Mouse (Mus musculus) hindbrain, embryonic 14.5 days (tissue): ENCODE measurements around the gene Fstl3. TPM values are rescaled to one million over a fixed set of nuclear protein-coding genes. Genes with fewer than 3 reads are reported as not detected.

Experiments used
- ATAC-seq: fragments of 200-750 bp; cut with Nextera tagmentation; 2 replicates; pipeline ENCODE4 v1.8.0; 2017; ENCODE audit warnings: moderate number of reproducible peaks, mild to moderate bottlenecking, moderate TSS enrichment, moderate library complexity; ENCODE audit not compliant: low FRiP score
- DNase-seq: peaks from one replicate; pipeline ENCODE4 v3.0.0-alpha.2; 2015; ENCODE audit warnings: low spot score
- H3K27ac ChIP-seq: fragments of 300-500 bp; sonication (generic); 2 replicates; pipeline ENCODE4 v1.5.1; 2014; ENCODE audit warnings: mild to moderate bottlenecking, moderate library complexity
- H3K27me3 ChIP-seq: fragments of 300-500 bp; sonication (generic); 2 replicates; pipeline ENCODE4 v1.6.1; 2014; ENCODE audit warnings: mild to moderate bottlenecking, low read length, mixed read lengths; ENCODE audit not compliant: control insufficient read depth, insufficient read depth
- H3K36me3 ChIP-seq: fragments of 300-500 bp; sonication (generic); replicated peaks from 2 replicates; pipeline ENCODE4 v1.6.1; 2014; ENCODE audit not compliant: control insufficient read depth, insufficient read depth
- H3K4me1 ChIP-seq: fragments of 300-500 bp; sonication (generic); replicated peaks from 2 replicates; pipeline ENCODE4 v1.6.1; 2014; ENCODE audit warnings: antibody characterized with exemption, low read length, mixed read lengths; ENCODE audit not compliant: control insufficient read depth, insufficient read depth
- H3K4me2 ChIP-seq: fragments of 300-500 bp; sonication (generic); replicated peaks from 2 replicates; pipeline ENCODE4 v1.6.1; 2014; ENCODE audit warnings: mild to moderate bottlenecking, moderate library complexity
- H3K4me3 ChIP-seq: fragments of 300-500 bp; sonication (generic); replicated peaks from 2 replicates; pipeline ENCODE4 v1.5.1; 2014; ENCODE audit warnings: mild to moderate bottlenecking, low read length
- H3K9ac ChIP-seq: fragments of 300-500 bp; sonication (generic); 2 replicates; pipeline ENCODE4 v1.6.1; 2014
- H3K9me3 ChIP-seq: fragments of 300-500 bp; sonication (generic); 2 replicates; pipeline ENCODE4 v1.6.1; 2016; ENCODE audit warnings: low read length; ENCODE audit not compliant: control insufficient read depth
- WGBS: fragments of 180-500 bp; shearing (Covaris S2); extraction: QIAGEN DNeasy Blood & Tissue Kit; methylation state at CpG from one replicate; pipeline ENCODE4 v1.1.7; 2014; 5-methylcytosine and 5-hydroxymethylcytosine counted together
- polyA plus RNA-seq: library from polyadenylated mRNA; unstranded; fragments of >200 nt; fragmentation: Nextera tagmentation; extraction: Ambion mirVana; gene quantifications from 2 replicates; pipeline ENCODE4 v1.2.1, GENCODE M21; 2014

Fstl3 gene
- polyA plus RNA-seq, 1 experiment from 2014 or later = 1.6 TPM

DNA sequence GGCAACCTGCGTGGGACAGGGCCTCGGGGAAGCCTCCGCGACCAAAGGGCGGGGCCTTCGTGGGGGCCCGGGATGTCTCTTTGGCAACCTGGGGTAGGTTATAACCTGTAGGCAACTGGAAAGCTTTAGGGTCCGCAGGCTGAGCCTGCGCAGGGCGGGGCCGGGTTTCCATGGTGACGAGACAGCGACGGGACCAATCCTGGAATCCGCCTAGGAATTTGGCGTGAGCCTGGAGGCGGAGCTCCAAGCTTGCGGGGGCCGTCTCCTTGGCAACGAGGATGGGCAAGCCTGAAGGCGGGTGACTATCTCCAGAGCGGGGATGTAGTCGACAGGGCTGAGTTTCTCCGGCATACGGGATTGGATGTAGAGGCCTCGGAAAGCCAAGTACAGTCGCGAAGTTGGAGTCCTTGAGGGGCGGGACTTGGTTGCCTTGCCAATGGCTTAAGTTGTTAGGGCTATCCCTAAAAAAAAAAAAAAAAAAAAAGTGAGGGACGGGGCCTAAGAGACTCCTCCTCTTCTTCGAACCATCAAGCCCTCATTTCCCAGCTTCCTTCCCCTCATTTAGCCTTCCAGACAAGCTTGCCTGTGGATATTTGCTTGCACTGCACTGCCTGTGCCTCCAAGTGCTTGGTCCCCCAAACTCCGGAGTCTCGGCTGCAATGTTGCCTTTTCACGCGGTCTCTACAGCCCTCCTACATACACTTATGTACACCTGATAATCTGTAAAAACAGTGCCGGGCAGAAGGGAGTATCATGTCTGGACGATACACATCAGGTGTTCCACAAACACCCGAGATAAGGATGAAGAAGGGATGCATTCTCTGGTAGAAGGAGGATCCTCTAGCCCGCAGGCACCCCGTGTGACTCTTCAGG lies 9.5 kb upstream of the Fstl3 start:
- Histone ChIP-seq H3K36me3 (no peaks in the 10 kb centered on the region; the same call in 1 of the 2 replicates), H3K27me3 (no peaks in the 10 kb centered on the region), H3K9ac (peak overlapping the region; percentile 87), H3K4me2 (peak overlapping the region; percentile 95), H3K4me1 (peaks cover 20% of the 10 kb centered on the region), H3K4me3 (peak overlapping the region; percentile 88), H3K9me3 (no peaks in the 10 kb centered on the region), H3K27ac (peak overlapping the region; percentile 90)
- 11% methylated on average over 39 of the region's 40 CpGs for WGBS
- peak; percentile 91 for DNase-seq
- ATAC-seq = peak; percentile 78

DNA sequence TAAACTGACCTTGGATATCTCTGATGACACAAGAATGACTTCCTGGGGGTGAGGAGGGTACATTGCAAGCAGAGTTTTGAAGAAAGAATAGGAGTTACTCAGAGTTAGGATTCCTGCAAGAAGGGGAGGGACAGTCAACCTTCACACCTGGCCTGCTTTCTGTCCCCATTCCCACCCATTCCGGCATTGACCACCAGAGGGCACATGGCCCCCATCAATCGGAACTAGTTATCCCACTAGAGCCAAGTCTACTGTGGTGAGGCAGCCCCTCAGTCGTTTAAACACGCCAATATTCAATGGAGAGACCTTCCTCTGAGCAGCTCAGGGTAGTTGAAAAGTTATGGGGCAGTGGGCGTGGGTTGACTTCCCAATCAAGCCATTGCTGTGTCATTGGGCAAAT lies 8.7 kb upstream of the Fstl3 start:
- no peaks in the 10 kb centered on the region for H3K36me3 ChIP-seq
- H3K4me2 ChIP-seq = peak overlapping the region; percentile 95; the same call in 1 of the 2 replicates
- H3K4me3 ChIP-seq = no peak overlapping the region
- no peak overlapping the region for H3K27ac ChIP-seq
- no peaks in the 10 kb centered on the region for H3K27me3 ChIP-seq
- DNase-seq (peak; percentile 81), ATAC-seq (0 out of 2 replicates have a peak, but pooled peaks have one; percentile 2)
- no peaks in the 10 kb centered on the region for H3K9me3 ChIP-seq
- no peak overlapping the region for H3K9ac ChIP-seq
- peaks cover 20% of the 10 kb centered on the region for H3K4me1 ChIP-seq
- 0% methylated on average over 5 of the region's 5 CpGs for WGBS

DNA sequence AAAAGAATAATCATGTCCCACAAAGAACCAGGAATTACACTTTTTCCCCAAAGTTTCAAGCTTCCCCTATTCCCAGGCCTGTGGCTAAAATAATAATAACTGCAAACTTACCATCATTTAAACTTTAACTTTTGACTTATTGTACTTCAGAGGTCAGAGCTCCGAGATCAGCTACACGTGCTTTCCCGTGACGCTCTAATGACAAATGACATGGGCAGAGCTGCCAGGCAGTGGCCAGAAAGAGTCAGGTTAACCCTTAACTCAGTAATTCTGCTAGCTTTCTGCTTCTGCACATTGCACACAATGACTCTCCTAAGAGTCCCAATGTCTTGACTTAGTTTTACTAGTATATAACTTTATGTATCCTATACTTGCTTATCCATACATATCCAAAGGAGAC lies 7.7 kb upstream of the Fstl3 start:
- Histone ChIP-seq H3K27me3 (no peaks in the 10 kb centered on the region), H3K27ac (no peak overlapping the region), H3K36me3 (no peaks in the 10 kb centered on the region), H3K9me3 (no peaks in the 10 kb centered on the region), H3K4me1 (peaks cover 20% of the 10 kb centered on the region), H3K9ac (no peak overlapping the region), H3K4me3 (no peak overlapping the region), H3K4me2 (no peak overlapping the region)
- no peak for ATAC-seq
- WGBS = 37% methylated on average over 4 of the region's 4 CpGs
- DNase-seq = no peak

DNA sequence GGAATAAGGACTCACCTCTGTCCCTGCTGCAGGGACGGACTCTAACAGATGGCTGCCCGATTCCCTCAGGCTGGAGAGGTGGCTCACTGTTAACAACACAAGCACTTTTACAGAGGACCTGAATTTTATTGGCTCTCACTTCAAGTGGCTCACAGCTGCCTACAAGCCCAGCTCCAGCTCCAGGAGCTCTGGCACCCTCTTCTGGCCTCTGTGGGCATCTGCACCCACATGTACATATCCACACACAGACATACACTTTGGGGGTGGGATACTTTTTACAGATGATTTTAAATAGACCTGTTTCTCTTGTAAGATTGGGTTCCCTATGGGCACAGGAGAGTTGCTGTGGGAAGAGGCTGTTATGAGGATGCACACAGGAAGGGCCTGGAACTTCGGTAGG lies 4.8 kb upstream of the Fstl3 start:
- no peak for DNase-seq
- 97% methylated on average over 3 of the region's 3 CpGs for WGBS

DNA sequence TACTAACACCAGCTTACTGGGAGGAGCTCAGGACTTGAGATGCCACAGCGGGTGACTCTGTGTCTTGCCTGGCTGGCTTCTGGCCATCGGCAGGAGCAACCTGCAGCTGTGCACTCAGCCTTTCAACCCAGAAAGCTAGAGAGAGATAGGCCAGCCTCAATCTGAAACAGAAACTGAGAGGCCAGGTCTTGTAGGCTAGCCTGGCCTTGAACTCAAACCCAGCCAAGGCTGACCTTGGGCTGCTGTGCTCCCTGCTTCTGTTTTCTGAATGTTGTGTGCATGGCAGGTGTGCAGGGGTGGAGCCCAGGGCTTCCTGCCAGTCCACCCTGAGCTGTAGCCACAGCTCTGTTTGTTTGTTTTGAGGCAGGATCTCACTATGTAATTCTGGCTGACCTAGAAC lies 3.9 kb upstream of the Fstl3 start:
- DNase-seq (no peak), ATAC-seq (no peak)
- 90% methylated on average over 2 of the region's 2 CpGs for WGBS
- no peak overlapping the region for H3K27ac ChIP-seq
- H3K9ac ChIP-seq = no peak overlapping the region
- 0 out of 2 replicates have a peak, but pooled peaks cover 4% of the 10 kb centered on the region for H3K9me3 ChIP-seq
- no peak overlapping the region for H3K4me2 ChIP-seq
- no peaks in the 10 kb centered on the region; the same call in 1 of the 2 replicates for H3K4me1 ChIP-seq
- H3K4me3 ChIP-seq = no peak overlapping the region
- peaks cover 19% of the 10 kb centered on the region for H3K27me3 ChIP-seq
- H3K36me3 ChIP-seq = no peaks in the 10 kb centered on the region

More for the DNA sequence above, 4.8 kb upstream of the Fstl3 start:
- Histone ChIP-seq H3K9ac (no peak overlapping the region), H3K4me3 (no peak overlapping the region), H3K27me3 (peaks cover 11% of the 10 kb centered on the region; the same call in 1 of the 2 replicates), H3K4me2 (no peak overlapping the region), H3K9me3 (0 out of 2 replicates have a peak, but pooled peaks cover 4% of the 10 kb centered on the region), H3K4me1 (peaks cover 4% of the 10 kb centered on the region), H3K36me3 (no peaks in the 10 kb centered on the region), H3K27ac (no peak overlapping the region)
- ATAC-seq = no peak

DNA sequence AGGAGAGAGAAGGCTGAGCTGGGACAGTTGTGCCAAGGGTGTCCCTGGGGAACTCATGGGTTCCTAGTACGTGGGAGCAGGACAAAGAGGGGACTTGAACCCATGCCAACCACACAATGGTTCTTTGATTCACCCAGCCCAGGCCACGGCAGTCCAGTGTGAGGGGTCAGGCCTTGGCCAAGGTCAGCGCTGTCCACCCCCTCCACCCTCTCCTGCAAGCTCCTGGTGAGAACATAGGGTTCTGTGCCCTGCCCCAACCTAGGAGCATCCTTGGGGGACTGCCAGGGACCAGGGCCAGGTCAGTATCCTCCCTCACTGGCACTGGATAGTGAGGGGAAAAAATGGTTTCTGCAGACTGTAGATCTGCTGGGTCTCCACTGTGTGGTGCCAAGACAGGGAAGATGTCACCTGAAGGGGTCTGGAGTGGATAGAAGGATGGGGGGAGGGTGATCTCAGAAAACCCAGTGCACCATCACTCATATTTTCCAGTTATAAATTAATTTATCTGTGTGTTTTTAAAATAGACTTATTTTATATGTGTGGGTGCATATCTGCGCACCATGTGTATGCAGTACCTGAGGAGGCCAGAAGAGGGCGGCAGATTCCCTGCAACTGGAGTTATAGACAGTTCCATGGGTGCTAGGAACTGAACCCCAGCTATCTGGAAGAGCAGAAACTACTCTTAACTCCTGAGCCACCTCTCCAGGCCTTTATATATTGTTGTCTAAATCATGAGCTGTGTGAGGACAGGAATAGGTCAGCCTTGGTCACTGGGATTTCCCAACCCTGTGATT lies 2.4 kb upstream of the Fstl3 start:
- Histone ChIP-seq H3K36me3 (no peaks in the 10 kb centered on the region), H3K4me1 (no peaks in the 10 kb centered on the region), H3K9me3 (0 out of 2 replicates have a peak, but pooled peaks cover 4% of the 10 kb centered on the region), H3K4me2 (no peak overlapping the region), H3K4me3 (no peak overlapping the region), H3K9ac (no peak overlapping the region), H3K27ac (no peak overlapping the region), H3K27me3 (peaks cover 34% of the 10 kb centered on the region)
- DNase-seq (no peak), ATAC-seq (no peak)
- WGBS = 61% methylated on average over 5 of the region's 5 CpGs

DNA sequence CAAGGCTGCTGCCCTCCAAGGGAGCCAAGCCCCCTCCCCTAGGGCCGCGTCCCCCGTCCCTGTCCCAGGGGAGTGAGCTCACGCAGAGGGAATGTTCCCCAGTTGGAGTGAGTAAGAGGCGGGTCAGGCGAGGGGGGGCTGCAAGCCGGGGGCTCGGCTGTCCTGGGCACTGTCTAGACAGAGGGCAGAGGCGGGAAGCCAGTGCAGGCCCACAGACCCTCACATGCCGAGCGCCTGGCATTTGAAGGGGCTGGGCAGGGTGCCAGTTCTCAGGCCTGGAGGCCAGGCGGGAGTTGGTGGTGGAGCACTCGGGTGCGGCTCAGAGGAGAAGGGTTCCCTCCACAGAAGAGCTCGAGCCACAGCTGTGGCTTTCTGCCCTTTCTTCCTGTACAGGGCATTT lies 934 bp downstream of the Fstl3 start:
- no peak overlapping the region for H3K9ac ChIP-seq
- 0 out of 2 replicates have a peak, but pooled peaks cover 4% of the 10 kb centered on the region for H3K9me3 ChIP-seq
- no peak overlapping the region for H3K4me3 ChIP-seq
- WGBS = 9% methylated on average over 15 of the region's 15 CpGs
- DNase-seq (no peak), ATAC-seq (peak; percentile 12; the same call in 1 of the 2 replicates)
- 0 out of 2 replicates have a peak overlapping the region, but pooled peaks have one; percentile 9 for H3K27ac ChIP-seq
- peaks cover 13% of the 10 kb centered on the region for H3K4me1 ChIP-seq
- H3K4me2 ChIP-seq = no peak overlapping the region
- peaks cover 48% of the 10 kb centered on the region for H3K27me3 ChIP-seq
- H3K36me3 ChIP-seq = no peaks in the 10 kb centered on the region

DNA sequence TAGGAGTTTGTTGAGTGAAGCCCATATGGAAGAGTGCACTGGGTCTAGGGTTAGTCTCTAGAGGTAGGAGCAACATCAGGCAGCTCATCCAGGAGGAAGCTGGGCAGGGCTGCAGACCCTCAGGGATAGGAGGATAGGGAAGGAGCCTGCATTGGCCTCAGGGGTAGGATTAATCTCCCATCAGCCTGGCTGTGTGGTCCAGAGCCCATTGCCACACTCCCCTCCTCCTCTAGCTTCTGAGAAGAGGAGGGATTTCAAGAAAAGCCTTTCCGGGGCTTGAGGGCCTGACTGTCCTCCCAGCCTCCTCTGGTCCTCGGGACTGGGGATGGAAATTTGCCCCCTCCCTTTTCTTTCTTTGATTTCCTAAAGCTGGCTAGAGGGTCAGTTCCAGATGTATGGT lies 2.1 kb downstream of the Fstl3 start:
- Histone ChIP-seq H3K4me2 (no peak overlapping the region), H3K9me3 (0 out of 2 replicates have a peak, but pooled peaks cover 4% of the 10 kb centered on the region), H3K4me1 (peaks cover 13% of the 10 kb centered on the region), H3K9ac (no peak overlapping the region), H3K27ac (no peak overlapping the region), H3K27me3 (peaks cover 48% of the 10 kb centered on the region), H3K36me3 (no peaks in the 10 kb centered on the region), H3K4me3 (no peak overlapping the region)
- DNase-seq (no peak), ATAC-seq (no peak)
- 21% methylated on average over 2 of the region's 2 CpGs for WGBS
